Mouse (Mus musculus): ENCODE data around the gene Mdm1. TPM values are rescaled to one million over a fixed set of nuclear protein-coding genes. Genes with fewer than 3 reads are reported as not detected.

The Mdm1 gene
- polyA plus RNA-seq (2015; fragmentation: Nextera tagmentation; extraction: Ambion mirVana) = 13.0 and 13.9 TPM in 2 replicates

DNA sequence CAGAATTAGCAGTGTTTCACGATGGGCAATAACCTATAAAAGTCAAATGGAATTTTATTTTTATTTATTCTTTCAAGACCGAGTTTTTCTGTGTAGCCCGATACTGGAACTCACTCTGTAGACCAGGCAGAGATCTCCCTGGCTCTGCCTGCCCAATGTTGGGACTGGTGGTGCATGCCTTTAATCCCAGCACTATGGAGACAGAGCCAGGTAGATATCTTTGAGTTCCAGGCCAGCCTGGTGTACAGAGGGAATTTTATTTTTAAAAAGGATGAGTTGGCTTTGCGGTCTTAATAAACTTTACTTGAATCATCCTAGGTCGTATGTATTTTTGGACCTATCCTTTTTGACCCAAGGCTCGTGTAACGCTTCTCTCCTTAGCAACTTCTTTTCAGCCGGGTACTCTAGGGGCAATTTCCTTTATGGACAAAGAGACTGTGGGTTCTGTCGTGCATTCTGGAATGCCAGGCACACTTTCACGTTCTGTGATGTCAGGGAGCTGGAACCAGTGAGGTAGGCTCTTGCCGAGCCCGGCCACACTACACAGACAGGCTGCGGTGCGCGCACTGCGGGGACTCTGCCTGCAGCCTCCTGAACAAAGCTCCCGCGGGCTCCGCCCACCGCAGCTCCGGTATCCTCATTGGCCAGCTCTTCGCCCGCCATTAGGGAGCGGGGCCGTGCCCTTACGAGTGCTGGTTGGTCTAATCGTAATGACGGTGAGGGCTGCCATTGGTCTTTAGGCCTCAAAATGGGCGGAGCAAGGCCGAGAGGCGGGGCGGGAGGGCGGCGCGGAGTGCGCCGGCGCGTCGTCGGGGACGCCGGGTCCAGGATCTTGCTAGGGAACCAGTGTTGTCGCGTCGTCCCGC, at the start of gene Mdm1:
TSS of gene Mdm1 (plus strand) at position 794 of the 866 bp plus-strand sequence.
- WGBS = 6% methylated on average over 47 of the region's 47 CpGs

GRCm38 (mm10) chr10:118092745-118093144, 48.9 kb upstream of the Mdm1 start:
- ATAC-seq = no peak
- 76% methylated on average over 6 of the region's 6 CpGs for WGBS
- Histone ChIP-seq H3K4me1 (ENCODE audit: control insufficient read depth, insufficient read depth, low read length) (no peaks in the 10 kb centered on the region; the same call in 1 of the 2 replicates), H3K9ac (ENCODE audit: low read depth, low read length) (no peak overlapping the region), H3K4me3 (ENCODE audit: low read length) (no peak overlapping the region), H3K27ac (ENCODE audit: low read length) (no peak overlapping the region), H3K36me3 (ENCODE audit: control insufficient read depth, insufficient read depth, low read length) (no peaks in the 10 kb centered on the region), H3K9me3 (ENCODE audit: control insufficient read depth, low read length) (no peaks in the 10 kb centered on the region), H3K27me3 (replicated peaks; ENCODE audit: control insufficient read depth, insufficient read depth, low read length) (no peaks in the 10 kb centered on the region), H3K4me2 (ENCODE audit: low read depth, low read length) (no peak overlapping the region)

More for the DNA sequence above, at the start of gene Mdm1:
- peak; percentile 100 for ATAC-seq
- peak within 1 kb of the TSS; percentile 74 for H3K9ac ChIP-seq (ENCODE audit: low read depth, low read length)
- 0 out of 2 replicates have a peak, but pooled peaks cover 2% of the 10 kb centered on the region for H3K4me1 ChIP-seq (ENCODE audit: control insufficient read depth, insufficient read depth, low read length)
- H3K27me3 ChIP-seq (replicated peaks; ENCODE audit: control insufficient read depth, insufficient read depth, low read length) = no peaks in the 10 kb centered on the region
- H3K9me3 ChIP-seq (ENCODE audit: control insufficient read depth, low read length) = no peaks in the 10 kb centered on the region
- peak within 1 kb of the TSS; percentile 86 for H3K4me2 ChIP-seq (ENCODE audit: low read depth, low read length)
- H3K36me3 ChIP-seq (ENCODE audit: control insufficient read depth, insufficient read depth, low read length) = no peaks in the 10 kb centered on the region
- peak within 1 kb of the TSS; percentile 80 for H3K4me3 ChIP-seq (ENCODE audit: low read length)
- H3K27ac ChIP-seq (ENCODE audit: low read length) = no peak within 1 kb of the TSS

GRCm38 (mm10) chr10:118093728-118094127, 47.9 kb upstream of the Mdm1 start:
- no peak overlapping the region for H3K27ac ChIP-seq (ENCODE audit: low read length)
- no peaks in the 10 kb centered on the region for H3K9me3 ChIP-seq (ENCODE audit: control insufficient read depth, low read length)
- no peak for ATAC-seq
- no peaks in the 10 kb centered on the region; the same call in 1 of the 2 replicates for H3K4me1 ChIP-seq (ENCODE audit: control insufficient read depth, insufficient read depth, low read length)
- H3K27me3 ChIP-seq (replicated peaks; ENCODE audit: control insufficient read depth, insufficient read depth, low read length) = no peaks in the 10 kb centered on the region
- H3K36me3 ChIP-seq (ENCODE audit: control insufficient read depth, insufficient read depth, low read length) = no peaks in the 10 kb centered on the region
- WGBS = 53% methylated on average over 9 of the region's 9 CpGs
- no peak overlapping the region for H3K9ac ChIP-seq (ENCODE audit: low read depth, low read length)
- no peak overlapping the region for H3K4me3 ChIP-seq (ENCODE audit: low read length)
- H3K4me2 ChIP-seq (ENCODE audit: low read depth, low read length) = no peak overlapping the region

DNA sequence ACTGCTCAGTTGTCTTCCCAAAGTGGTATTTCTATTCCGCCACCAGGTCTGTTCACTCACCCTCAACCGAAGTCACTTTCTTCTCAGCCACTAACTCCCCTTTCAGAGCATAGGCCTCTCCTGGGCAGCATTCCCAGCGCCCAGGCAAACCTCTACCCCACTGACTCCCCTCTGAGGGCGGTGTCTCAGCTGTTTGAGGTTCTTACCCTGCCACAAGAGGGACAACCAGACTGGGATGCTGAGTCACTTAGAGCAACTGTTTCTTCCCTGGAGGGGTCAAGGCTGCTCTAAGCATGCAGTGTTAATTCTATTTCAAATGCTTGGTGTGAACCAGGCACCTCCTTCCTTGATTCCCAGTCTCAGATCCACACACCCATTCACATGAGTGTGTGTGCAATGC, 46.8 kb upstream of the Mdm1 start:
- Histone ChIP-seq H3K9ac (ENCODE audit: low read depth, low read length) (no peak overlapping the region), H3K36me3 (ENCODE audit: control insufficient read depth, insufficient read depth, low read length) (no peaks in the 10 kb centered on the region), H3K27ac (ENCODE audit: low read length) (no peak overlapping the region), H3K4me1 (ENCODE audit: control insufficient read depth, insufficient read depth, low read length) (no peaks in the 10 kb centered on the region; the same call in 1 of the 2 replicates), H3K4me3 (ENCODE audit: low read length) (no peak overlapping the region), H3K27me3 (replicated peaks; ENCODE audit: control insufficient read depth, insufficient read depth, low read length) (no peaks in the 10 kb centered on the region), H3K9me3 (ENCODE audit: control insufficient read depth, low read length) (no peaks in the 10 kb centered on the region), H3K4me2 (ENCODE audit: low read depth, low read length) (no peak overlapping the region)
- ATAC-seq = no peak
- 86% methylated on average over 4 of the region's 4 CpGs for WGBS

DNA sequence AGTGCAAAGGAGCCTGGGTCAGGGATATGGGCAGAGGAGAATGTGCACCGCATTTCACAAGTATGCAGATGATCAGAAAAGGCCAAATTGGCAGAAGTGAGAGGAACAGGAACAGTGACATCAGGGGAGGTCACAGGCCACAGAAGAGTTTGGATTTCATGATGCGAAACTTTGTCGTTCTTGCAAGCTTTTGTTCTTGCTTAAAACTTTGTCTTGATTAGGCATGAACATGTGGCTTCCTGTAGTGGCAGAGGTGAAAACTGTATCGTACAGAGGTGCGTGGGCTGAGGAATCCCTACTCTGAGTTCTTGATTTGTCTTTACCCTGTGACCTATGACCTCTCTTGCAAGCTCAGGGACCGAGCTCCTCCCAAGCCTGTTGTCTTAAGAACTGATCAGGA, 45.4 kb upstream of the Mdm1 start:
- no peak overlapping the region for H3K9ac ChIP-seq (ENCODE audit: low read depth, low read length)
- H3K27me3 ChIP-seq (replicated peaks; ENCODE audit: control insufficient read depth, insufficient read depth, low read length) = no peaks in the 10 kb centered on the region
- H3K4me1 ChIP-seq (ENCODE audit: control insufficient read depth, insufficient read depth, low read length) = no peaks in the 10 kb centered on the region; the same call in 1 of the 2 replicates
- no peak for ATAC-seq
- H3K4me3 ChIP-seq (ENCODE audit: low read length) = no peak overlapping the region
- no peaks in the 10 kb centered on the region for H3K9me3 ChIP-seq (ENCODE audit: control insufficient read depth, low read length)
- no peak overlapping the region for H3K27ac ChIP-seq (ENCODE audit: low read length)
- WGBS = 85% methylated on average over 6 of the region's 6 CpGs
- H3K36me3 ChIP-seq (ENCODE audit: control insufficient read depth, insufficient read depth, low read length) = no peaks in the 10 kb centered on the region
- H3K4me2 ChIP-seq (ENCODE audit: low read depth, low read length) = no peak overlapping the region

DNA sequence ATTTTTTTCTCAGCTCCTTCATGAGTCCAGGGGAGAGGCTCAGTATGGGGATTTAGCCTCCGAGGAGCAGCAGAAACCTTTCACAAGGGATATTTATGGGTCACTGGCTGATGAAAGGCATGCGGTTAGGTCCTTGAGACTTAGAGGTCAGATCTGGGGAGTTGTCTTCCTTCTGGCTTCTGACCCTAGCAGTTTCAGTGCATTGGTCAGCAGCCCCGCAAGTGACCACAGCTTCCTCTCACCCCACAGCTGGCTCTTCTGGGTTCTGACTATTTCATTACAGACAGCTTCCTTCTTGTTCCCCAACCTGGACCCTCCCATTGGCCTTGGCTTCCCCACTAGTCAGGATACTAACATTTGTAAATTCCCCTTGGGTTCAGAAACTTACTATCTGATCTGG, 43.7 kb upstream of the Mdm1 start:
- no peak for ATAC-seq
- H3K4me2 ChIP-seq (ENCODE audit: low read depth, low read length) = no peak overlapping the region
- H3K36me3 ChIP-seq (ENCODE audit: control insufficient read depth, insufficient read depth, low read length) = no peaks in the 10 kb centered on the region
- no peak overlapping the region for H3K27ac ChIP-seq (ENCODE audit: low read length)
- no peaks in the 10 kb centered on the region for H3K4me1 ChIP-seq (ENCODE audit: control insufficient read depth, insufficient read depth, low read length)
- H3K9ac ChIP-seq (ENCODE audit: low read depth, low read length) = no peak overlapping the region
- H3K4me3 ChIP-seq (ENCODE audit: low read length) = no peak overlapping the region
- H3K9me3 ChIP-seq (ENCODE audit: control insufficient read depth, low read length) = no peaks in the 10 kb centered on the region
- 71% methylated on average over 3 of the region's 3 CpGs for WGBS
- H3K27me3 ChIP-seq (replicated peaks; ENCODE audit: control insufficient read depth, insufficient read depth, low read length) = no peaks in the 10 kb centered on the region

- H3K9me3 ChIP-seq (ENCODE audit: control insufficient read depth, low read length) = no peaks in the 10 kb centered on the region
Measured at GRCm38 (mm10) chr10:118100570-118100969, 41.0 kb upstream of the Mdm1 start.

DNA sequence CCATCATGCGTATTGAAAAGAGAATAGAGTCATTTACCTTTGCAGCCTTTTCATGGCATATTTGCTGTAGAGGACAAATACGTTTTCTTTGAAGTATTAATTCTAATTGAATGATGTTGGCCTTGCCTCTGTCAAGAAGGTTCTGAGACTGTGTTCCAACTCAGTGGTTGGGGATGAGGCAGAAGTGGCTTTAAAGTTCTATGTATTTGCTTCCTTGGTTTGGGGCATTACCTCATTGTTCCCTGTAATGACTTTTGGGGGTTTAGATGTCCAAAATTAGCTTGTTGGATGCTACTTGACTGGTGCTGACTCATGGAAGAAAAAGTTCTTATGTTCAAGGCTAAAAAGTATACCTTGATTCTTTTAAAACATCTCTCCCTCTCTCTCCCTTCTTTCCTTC, 40.6 kb upstream of the Mdm1 start:
- Histone ChIP-seq H3K36me3 (ENCODE audit: control insufficient read depth, insufficient read depth, low read length) (no peaks in the 10 kb centered on the region), H3K4me1 (ENCODE audit: control insufficient read depth, insufficient read depth, low read length) (peaks cover 4% of the 10 kb centered on the region), H3K27ac (ENCODE audit: low read length) (no peak overlapping the region), H3K9me3 (ENCODE audit: control insufficient read depth, low read length) (no peaks in the 10 kb centered on the region), H3K9ac (ENCODE audit: low read depth, low read length) (no peak overlapping the region), H3K4me2 (ENCODE audit: low read depth, low read length) (no peak overlapping the region), H3K4me3 (ENCODE audit: low read length) (no peak overlapping the region), H3K27me3 (replicated peaks; ENCODE audit: control insufficient read depth, insufficient read depth, low read length) (no peaks in the 10 kb centered on the region)
- WGBS = 83% methylated on average over 2 of the region's 2 CpGs
- ATAC-seq = no peak

More at GRCm38 (mm10) chr10:118100570-118100969, 41.0 kb upstream of the Mdm1 start:
- Histone ChIP-seq H3K9ac (ENCODE audit: low read depth, low read length) (no peak overlapping the region), H3K4me1 (ENCODE audit: control insufficient read depth, insufficient read depth, low read length) (peaks cover 4% of the 10 kb centered on the region), H3K27ac (ENCODE audit: low read length) (no peak overlapping the region), H3K36me3 (ENCODE audit: control insufficient read depth, insufficient read depth, low read length) (no peaks in the 10 kb centered on the region), H3K4me2 (ENCODE audit: low read depth, low read length) (no peak overlapping the region), H3K4me3 (ENCODE audit: low read length) (no peak overlapping the region), H3K27me3 (replicated peaks; ENCODE audit: control insufficient read depth, insufficient read depth, low read length) (no peaks in the 10 kb centered on the region)
- ATAC-seq = no peak
- WGBS = 73% methylated on average over 5 of the region's 5 CpGs

- Histone ChIP-seq H3K4me2 (ENCODE audit: low read depth, low read length) (peak overlapping the region; percentile 63), H3K4me3 (ENCODE audit: low read length) (peak overlapping the region; percentile 46), H3K9ac (ENCODE audit: low read depth, low read length) (peak overlapping the region; percentile 52), H3K27ac (ENCODE audit: low read length) (peak overlapping the region; percentile 15; the same call in 1 of the 2 replicates), H3K36me3 (ENCODE audit: control insufficient read depth, insufficient read depth, low read length) (no peaks in the 10 kb centered on the region), H3K4me1 (ENCODE audit: control insufficient read depth, insufficient read depth, low read length) (peaks cover 4% of the 10 kb centered on the region), H3K9me3 (ENCODE audit: control insufficient read depth, low read length) (no peaks in the 10 kb centered on the region), H3K27me3 (replicated peaks; ENCODE audit: control insufficient read depth, insufficient read depth, low read length) (no peaks in the 10 kb centered on the region)
- ATAC-seq = peak; percentile 96
- 1% methylated on average over 20 of the region's 20 CpGs for WGBS
Measured at GRCm38 (mm10) chr10:118103020-118103666, 38.5 kb upstream of the Mdm1 start.
